Mouse (Mus musculus): Measurements from ENCODE around the gene Srrd.

DNA sequence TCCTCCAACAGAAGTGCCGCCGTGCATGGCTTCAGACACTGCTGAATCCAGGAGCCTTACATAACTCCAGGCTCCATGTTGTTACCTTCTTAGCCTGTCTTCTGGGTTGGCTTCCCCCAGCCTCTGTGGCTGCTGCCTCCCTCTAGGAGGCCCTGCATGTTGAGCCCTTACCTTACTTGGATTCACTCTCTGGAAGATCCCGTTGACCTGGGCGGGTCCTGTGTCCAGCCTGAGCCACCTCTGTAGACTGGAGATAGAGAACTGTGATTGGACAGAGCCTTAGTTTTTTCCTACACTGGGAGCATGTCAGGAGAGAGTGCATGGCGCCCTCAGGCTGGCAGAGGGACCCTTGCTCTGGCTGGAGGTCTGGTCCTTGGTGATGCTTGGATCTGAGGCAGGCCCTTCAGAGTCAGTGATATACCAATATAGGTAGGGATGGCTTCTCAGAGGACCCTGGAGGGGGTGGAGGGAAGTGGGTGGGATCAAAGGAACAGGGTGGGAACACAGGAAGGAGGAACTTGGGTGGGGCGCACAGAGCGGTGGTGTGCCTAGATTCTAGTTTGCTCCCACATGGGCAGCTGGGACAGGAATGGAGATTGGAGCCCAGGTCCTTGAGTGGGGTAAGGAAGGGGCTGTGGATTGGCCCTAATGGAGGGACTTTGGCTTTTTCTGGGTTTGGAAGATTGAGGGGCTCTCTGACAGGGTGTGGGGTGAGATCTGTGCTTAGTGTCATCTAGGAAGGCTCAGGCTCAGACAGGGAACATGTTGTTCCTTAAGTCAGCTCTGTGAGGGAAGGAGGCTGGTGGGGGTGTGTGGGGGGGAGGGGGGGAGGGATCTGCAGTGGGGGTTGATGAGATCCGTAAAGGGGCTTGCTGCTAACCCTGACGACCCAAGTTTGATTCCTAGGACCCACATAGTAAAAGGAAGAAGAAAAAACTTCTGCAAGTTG lies 54.4 kb downstream of the Srrd start:
- TF ChIP-seq CTCF (conservative IDR thresholded peaks at IDR 0.05; ENCODE audit: low read length) (no peak), NANOG (IDR thresholded peaks at IDR 0.05; ENCODE audit: borderline replicate concordance, low read length) (no peak)
